Mouse (Mus musculus): ENCODE data around the gene Dbh. TPM values are rescaled to one million over a fixed set of nuclear protein-coding genes. Genes with fewer than 3 reads are reported as not detected.

The Dbh gene
- total and polyA plus RNA-seq, 3 experiments: not detected

DNA sequence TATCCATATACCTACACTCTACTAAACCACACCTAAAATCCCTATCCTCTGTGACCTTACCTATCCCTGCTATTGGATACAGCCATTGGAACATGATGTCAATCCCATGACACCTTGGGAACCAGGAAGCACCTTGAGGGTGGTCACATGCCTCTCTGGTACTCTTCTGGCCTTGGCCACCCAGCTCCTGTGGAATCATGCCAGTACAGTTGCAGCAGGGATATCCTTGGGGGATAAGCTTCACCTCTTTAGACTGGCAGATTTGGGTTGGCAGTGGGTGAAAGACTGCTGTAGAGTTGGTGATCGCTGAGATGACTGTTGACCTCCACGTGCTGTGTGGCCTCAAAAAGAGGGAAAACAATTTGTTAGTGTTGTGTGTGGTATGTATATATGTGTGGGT, 3.5 kb upstream of the Dbh start:
- Histone ChIP-seq H3K9ac (ENCODE audit: control insufficient read depth, low read depth, low read length, poor library complexity, severe bottlenecking) (no peak overlapping the region), H3K4me3 (ENCODE audit: control insufficient read depth in 1 of 2, insufficient read depth in 1 of 2, low read depth in 2 of 2, low read length in 2 of 2) (no peak overlapping the region), H3K79me2 (ENCODE audit: control insufficient read depth, insufficient read depth, low read length, poor library complexity) (no peaks in the 10 kb centered on the region), H3K36me3 (ENCODE audit: control insufficient read depth in 1 of 2, insufficient read depth in 2 of 2, low read length in 2 of 2) (no peaks in the 10 kb centered on the region), H3K27ac (ENCODE audit: control insufficient read depth, low read depth, low read length) (no peak overlapping the region), H3K4me1 (ENCODE audit: control insufficient read depth in 1 of 2, insufficient read depth in 2 of 2, low read length in 2 of 2) (no peaks in the 10 kb centered on the region), H3K9me3 (replicated peaks; ENCODE audit: insufficient read depth, low read length) (no peaks in the 10 kb centered on the region), H3K27me3 (ENCODE audit: control insufficient read depth in 1 of 2, insufficient read depth in 2 of 2, low read length in 2 of 2) (peaks cover 0 to 7% of the 10 kb centered on the region in 2 experiments; a peak in 3 of 4 replicates)
- DNase-seq (ENCODE audit: low read depth, low spot score): no peak
- no peak for TF ChIP-seq KAT2A (conservative IDR thresholded peaks at IDR 0.05; ENCODE audit: low read depth, low read length)
- TF ChIP-seq MEF2A (IDR thresholded peaks at IDR 0.05; ENCODE audit: extremely low read depth, insufficient replicate concordance, low read depth, low read length, poor library complexity, severe bottlenecking): no peak
- no peak for TF ChIP-seq ETS1 (IDR thresholded peaks at IDR 0.05; ENCODE audit: low read depth, low read length)
- no peak for TF ChIP-seq ZC3H11A (IDR thresholded peaks at IDR 0.05; ENCODE audit: low read depth, low read length)
- no peak for TF ChIP-seq POLR2A (IDR thresholded peaks at IDR 0.05; ENCODE audit: control insufficient read depth in 1 of 2, insufficient read depth in 1 of 2, low read depth in 1 of 2, low read length in 2 of 2, poor library complexity in 1 of 2)
- no peak for TF ChIP-seq USF1 (IDR thresholded peaks at IDR 0.05; ENCODE audit: low read depth, low read length)
- TF ChIP-seq USF2 (IDR thresholded peaks at IDR 0.05; ENCODE audit: borderline replicate concordance in 1 of 2, insufficient read depth in 1 of 2, low read depth in 1 of 2, low read length in 2 of 2): no peak
- no peak for TF ChIP-seq NELFE (IDR thresholded peaks at IDR 0.05; ENCODE audit: low read depth, low read length)
- TF ChIP-seq SIN3A (IDR thresholded peaks at IDR 0.05; ENCODE audit: low read length): no peak

DNA sequence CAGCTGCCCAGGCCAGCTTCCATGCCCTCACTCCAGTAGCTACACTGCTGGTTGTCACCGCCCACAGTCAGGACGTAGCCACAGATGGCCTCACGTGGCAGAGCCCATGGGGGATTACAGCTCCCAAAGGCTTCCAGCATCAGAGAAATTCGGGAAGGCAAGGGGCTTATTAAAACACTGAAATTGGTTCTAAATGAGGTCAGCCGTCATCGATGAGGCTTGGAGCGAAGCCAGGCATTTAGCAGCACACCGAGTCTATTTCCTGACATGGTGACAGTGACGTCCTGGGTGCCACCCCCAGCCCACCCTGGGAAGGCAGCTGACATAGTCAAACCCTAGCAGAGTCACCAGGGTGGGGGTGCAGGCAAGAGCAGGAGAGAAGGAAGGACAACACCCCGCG, 2.4 kb upstream of the Dbh start:
- Histone ChIP-seq H3K36me3 (ENCODE audit: control insufficient read depth in 1 of 2, insufficient read depth in 2 of 2, low read length in 2 of 2) (no peaks in the 10 kb centered on the region), H3K9me3 (replicated peaks; ENCODE audit: insufficient read depth, low read length) (no peaks in the 10 kb centered on the region), H3K27me3 (ENCODE audit: control insufficient read depth in 1 of 2, insufficient read depth in 2 of 2, low read length in 2 of 2) (peaks cover 1 to 15% of the 10 kb centered on the region in 2 experiments; a peak in 3 of 4 replicates), H3K79me2 (ENCODE audit: control insufficient read depth, insufficient read depth, low read length, poor library complexity) (no peaks in the 10 kb centered on the region), H3K9ac (ENCODE audit: control insufficient read depth, low read depth, low read length, poor library complexity, severe bottlenecking) (no peak overlapping the region), H3K4me3 (ENCODE audit: control insufficient read depth in 1 of 2, insufficient read depth in 1 of 2, low read depth in 2 of 2, low read length in 2 of 2) (no peak overlapping the region), H3K27ac (ENCODE audit: control insufficient read depth, low read depth, low read length) (no peak overlapping the region), H3K4me1 (ENCODE audit: control insufficient read depth in 1 of 2, insufficient read depth in 2 of 2, low read length in 2 of 2) (no peaks in the 10 kb centered on the region)
- no peak for DNase-seq (ENCODE audit: low read depth, low spot score)
- TF ChIP-seq ZMIZ1 (IDR thresholded peaks at IDR 0.05; ENCODE audit: low read depth, low read length) (no peak), JUND (IDR thresholded peaks at IDR 0.05; ENCODE audit: low read depth, low read length) (no peak), RAD21 (IDR thresholded peaks at IDR 0.05; ENCODE audit: low read depth, low read length) (no peak), GATA1 (IDR thresholded peaks at IDR 0.05; ENCODE audit: low read depth, low read length) (no peak), NELFE (IDR thresholded peaks at IDR 0.05; ENCODE audit: low read depth, low read length) (no peak)

DNA sequence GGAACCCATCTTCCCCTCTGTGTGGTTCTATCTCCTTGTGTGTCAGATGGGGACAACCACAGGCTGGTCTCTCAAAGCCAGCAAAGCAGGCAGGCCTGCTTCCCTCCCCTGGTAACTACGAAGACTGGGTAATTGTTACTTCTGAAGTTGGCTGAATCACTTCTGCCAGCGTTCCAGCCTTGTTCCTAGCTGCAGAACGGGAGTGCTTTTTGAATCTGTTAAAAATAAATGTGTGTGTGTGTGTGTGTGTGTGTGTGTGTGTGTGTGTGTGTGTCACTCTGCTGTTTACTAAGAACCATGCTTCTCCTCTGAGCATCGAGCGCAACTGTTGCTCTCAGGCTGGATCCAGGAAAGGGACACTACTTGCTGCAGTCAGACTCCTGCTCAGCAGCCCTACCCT, 1.2 kb upstream of the Dbh start:
- TF ChIP-seq NRF1 (IDR thresholded peaks at IDR 0.05; ENCODE audit: insufficient read depth, low read depth, low read length, poor library complexity, severe bottlenecking) (no peak), BHLHE40 (IDR thresholded peaks at IDR 0.05; ENCODE audit: borderline replicate concordance, low read depth, low read length) (no peak), EP300 (IDR thresholded peaks at IDR 0.05; ENCODE audit: low read depth in 1 of 2, low read length in 2 of 2) (no peak), ELF1 (IDR thresholded peaks at IDR 0.05; ENCODE audit: low read depth, low read length) (no peak), POLR2AphosphoS2 (IDR thresholded peaks at IDR 0.05; ENCODE audit: low read length) (no peak), TAL1 (IDR thresholded peaks at IDR 0.05; ENCODE audit: low read length) (no peak), SIN3A (IDR thresholded peaks at IDR 0.05; ENCODE audit: low read length) (no peak), POLR2A (IDR thresholded peaks at IDR 0.05; ENCODE audit: control insufficient read depth in 1 of 2, insufficient read depth in 1 of 2, low read depth in 1 of 2, low read length in 2 of 2, poor library complexity in 1 of 2) (no peak), TCF12 (IDR thresholded peaks at IDR 0.05; ENCODE audit: low read depth, low read length) (no peak), RAD21 (IDR thresholded peaks at IDR 0.05; ENCODE audit: low read depth, low read length) (no peak), HCFC1 (IDR thresholded peaks at IDR 0.05; ENCODE audit: low read depth, low read length) (no peak), GATA1 (IDR thresholded peaks at IDR 0.05; ENCODE audit: low read depth, low read length) (no peak), MXI1 (IDR thresholded peaks at IDR 0.05; ENCODE audit: low read depth, low read length) (no peak), USF2 (IDR thresholded peaks at IDR 0.05; ENCODE audit: borderline replicate concordance in 1 of 2, insufficient read depth in 1 of 2, low read depth in 1 of 2, low read length in 2 of 2) (no peak), CHD2 (IDR thresholded peaks at IDR 0.05; ENCODE audit: low read length) (no peak)
- DNase-seq (ENCODE audit: low read depth, low spot score): no peak
- H3K27me3 ChIP-seq (ENCODE audit: control insufficient read depth in 1 of 2, insufficient read depth in 2 of 2, low read length in 2 of 2): peaks cover 1 to 20% of the 10 kb centered on the region in 2 experiments; a peak in 3 of 4 replicates
- H3K9me3 ChIP-seq (replicated peaks; ENCODE audit: insufficient read depth, low read length): no peaks in the 10 kb centered on the region
- no peaks in the 10 kb centered on the region for H3K79me2 ChIP-seq (ENCODE audit: control insufficient read depth, insufficient read depth, low read length, poor library complexity)
- no peak overlapping the region for H3K27ac ChIP-seq (ENCODE audit: control insufficient read depth, low read depth, low read length)
- H3K36me3 ChIP-seq (ENCODE audit: control insufficient read depth in 1 of 2, insufficient read depth in 2 of 2, low read length in 2 of 2): no peaks in the 10 kb centered on the region
- no peaks in the 10 kb centered on the region for H3K4me1 ChIP-seq (ENCODE audit: control insufficient read depth in 1 of 2, insufficient read depth in 2 of 2, low read length in 2 of 2)
- H3K4me3 ChIP-seq (ENCODE audit: control insufficient read depth in 1 of 2, insufficient read depth in 1 of 2, low read depth in 2 of 2, low read length in 2 of 2): no peak overlapping the region
- no peak overlapping the region for H3K9ac ChIP-seq (ENCODE audit: control insufficient read depth, low read depth, low read length, poor library complexity, severe bottlenecking)

All from MEL (cell line).